Mouse (Mus musculus) liver, embryonic 12.5 days (tissue): Measurements from ENCODE around the gene Kcne3. TPM values are rescaled to one million over a fixed set of nuclear protein-coding genes. Genes with fewer than 3 reads are reported as not detected.
A peak's percentile ranks its signal among the peaks of the same experiment; 100 is the strongest.

Experiments used
- ATAC-seq: fragments of 200-750 bp; cut with Nextera tagmentation; 2 replicates; pipeline ENCODE4 v1.8.0; 2017; ENCODE audit warnings: moderate number of reproducible peaks, mild to moderate bottlenecking, moderate library complexity
- H3K27ac ChIP-seq: fragments of 300-500 bp; sonication (generic); 2 replicates; pipeline ENCODE4 v1.5.1; 2016; ENCODE audit warnings: mild to moderate bottlenecking
- H3K27me3 ChIP-seq: fragments of 300-500 bp; sonication (generic); replicated peaks from 2 replicates; pipeline ENCODE4 v1.6.1; 2016; ENCODE audit warnings: mild to moderate bottlenecking, moderate library complexity
- H3K36me3 ChIP-seq: fragments of 300-500 bp; sonication (generic); 2 replicates; pipeline ENCODE4 v1.6.1; 2016; ENCODE audit warnings: mild to moderate bottlenecking, moderate library complexity
- H3K4me1 ChIP-seq: fragments of 300-500 bp; sonication (generic); 2 replicates; pipeline ENCODE4 v1.6.1; 2016
- H3K4me2 ChIP-seq: fragments of 300-500 bp; sonication (generic); 2 replicates; pipeline ENCODE4 v1.6.1; 2016; ENCODE audit warnings: mild to moderate bottlenecking, moderate library complexity
- H3K4me3 ChIP-seq: fragments of 300-500 bp; sonication (generic); 2 replicates; pipeline ENCODE4 v1.5.1; 2016; ENCODE audit warnings: mild to moderate bottlenecking, moderate library complexity
- H3K9ac ChIP-seq: fragments of 300-500 bp; sonication (generic); 2 replicates; pipeline ENCODE4 v1.6.1; 2016; ENCODE audit warnings: mild to moderate bottlenecking, moderate library complexity
- H3K9me3 ChIP-seq: fragments of 300-500 bp; sonication (generic); replicated peaks from 2 replicates; pipeline ENCODE4 v1.6.1; 2016; ENCODE audit warnings: mild to moderate bottlenecking, moderate library complexity
- WGBS: fragments of 180-500 bp; shearing (Covaris S2); methylation state at CpG from one replicate; pipeline ENCODE4 v1.1.7; 2016; ENCODE audit not compliant: insufficient replicate concordance; 5-methylcytosine and 5-hydroxymethylcytosine counted together
- polyA plus RNA-seq: library from polyadenylated mRNA; unstranded; fragments of >200 nt; fragmentation: Nextera tagmentation; extraction: Ambion mirVana; gene quantifications from 2 replicates; pipeline ENCODE4 v1.2.1, GENCODE M21; 2016

The Kcne3 gene
- polyA plus RNA-seq, 1 experiment from 2014 or later = 3.4 TPM

DNA sequence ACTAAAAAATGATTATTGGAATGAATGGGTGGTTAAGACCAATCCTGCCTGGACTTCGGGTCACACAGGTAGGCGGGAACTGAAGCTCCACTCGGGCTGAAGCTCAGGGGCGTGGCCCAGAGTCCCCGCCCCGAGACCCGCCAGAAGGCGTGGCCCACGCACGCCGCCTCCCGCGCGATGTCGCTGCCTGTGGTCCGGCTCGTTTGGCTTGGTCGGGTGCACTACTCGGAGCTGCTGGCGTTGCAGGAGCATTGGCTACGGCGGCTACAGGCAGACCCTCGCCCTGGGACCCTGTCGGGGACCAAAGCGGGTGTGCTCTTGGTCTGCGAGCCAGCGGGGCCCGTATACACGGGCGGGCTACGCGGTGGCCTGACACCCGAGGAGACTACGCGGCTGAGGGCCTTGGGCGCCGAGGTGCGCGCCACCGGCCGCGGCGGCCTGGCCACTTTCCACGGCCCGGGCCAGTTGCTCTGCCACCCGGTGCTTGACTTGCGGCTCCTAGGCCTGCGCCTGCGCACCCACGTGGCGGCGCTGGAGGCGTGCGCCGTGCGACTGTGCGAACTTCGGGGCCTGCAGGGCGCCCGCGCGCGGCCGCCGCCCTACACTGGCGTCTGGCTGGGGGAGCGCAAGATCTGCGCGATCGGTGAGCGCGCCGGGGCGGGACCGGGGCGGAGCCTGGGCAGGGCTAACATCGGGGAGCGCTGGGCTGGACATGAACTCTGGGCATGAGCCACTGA, 17.0 kb upstream of the Kcne3 start, which contains the start of gene Lipt2:
TSS of gene Lipt2 (plus strand) at position 173 of the 737 bp plus-strand sequence.
- no peaks in the 10 kb centered on the region for H3K9me3 ChIP-seq

DNA sequence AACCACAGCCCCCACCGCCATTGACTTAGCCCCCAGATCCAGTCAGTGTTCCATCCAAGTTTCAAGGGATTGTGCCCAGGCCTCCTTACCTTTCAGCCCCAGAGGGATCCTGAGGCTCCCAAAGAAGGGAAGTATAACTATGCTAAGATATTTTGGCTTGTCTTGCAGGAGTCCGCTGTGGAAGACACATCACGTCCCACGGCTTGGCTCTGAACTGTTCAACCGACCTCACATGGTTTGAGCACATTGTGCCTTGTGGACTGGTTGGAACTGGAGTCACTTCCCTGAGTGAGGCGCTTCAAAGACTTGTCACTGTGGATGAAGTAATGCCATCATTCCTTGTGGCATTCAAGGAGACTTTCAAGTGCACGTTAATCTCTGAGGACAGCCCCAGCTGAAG, 16.3 kb upstream of the Kcne3 start:
- H3K27me3 ChIP-seq = no peaks in the 10 kb centered on the region; the same call in 1 of the 2 replicates
- H3K4me2 ChIP-seq = peak overlapping the region; percentile 99
- no peaks in the 10 kb centered on the region; the same call in 1 of the 2 replicates for H3K36me3 ChIP-seq
- no peak overlapping the region; the same call in 1 of the 2 replicates for H3K27ac ChIP-seq
- no peak for ATAC-seq
- no peaks in the 10 kb centered on the region for H3K9me3 ChIP-seq
- 63% methylated on average over 7 of the region's 7 CpGs for WGBS
- H3K4me3 ChIP-seq = peak overlapping the region; percentile 75
- H3K4me1 ChIP-seq = peaks cover 17% of the 10 kb centered on the region
- peak overlapping the region; percentile 82 for H3K9ac ChIP-seq

More for the DNA sequence above, 17.0 kb upstream of the Kcne3 start, which contains the start of gene Lipt2:
- H3K36me3 ChIP-seq = no peaks in the 10 kb centered on the region; the same call in 1 of the 2 replicates
- peak within 1 kb of the TSS; percentile 84 for H3K27ac ChIP-seq
- peak; percentile 94 for ATAC-seq
- H3K9ac ChIP-seq = peak within 1 kb of the TSS; percentile 82
- H3K27me3 ChIP-seq = no peaks in the 10 kb centered on the region; the same call in 1 of the 2 replicates
- H3K4me2 ChIP-seq = peak within 1 kb of the TSS; percentile 99
- WGBS = 1% methylated on average over 78 of the region's 78 CpGs
- H3K4me3 ChIP-seq = peak within 1 kb of the TSS; percentile 75
- H3K4me1 ChIP-seq = peaks cover 17% of the 10 kb centered on the region

GRCm38 (mm10) chr7:100163506-100163905, 12.8 kb upstream of the Kcne3 start:
- WGBS = 70% methylated on average over 4 of the region's 4 CpGs
- H3K4me3 ChIP-seq = no peak overlapping the region

GRCm38 (mm10) chr7:100168654-100169053, 7.6 kb upstream of the Kcne3 start:
- no peaks in the 10 kb centered on the region for H3K36me3 ChIP-seq
- WGBS = 44% methylated on average over 11 of the region's 11 CpGs
- H3K27ac ChIP-seq = no peak overlapping the region
- H3K4me3 ChIP-seq = no peak overlapping the region
- H3K4me1 ChIP-seq = no peaks in the 10 kb centered on the region
- no peak overlapping the region for H3K4me2 ChIP-seq
- H3K9me3 ChIP-seq = no peaks in the 10 kb centered on the region
- no peak for ATAC-seq
- H3K9ac ChIP-seq = no peak overlapping the region
- peaks cover 6% of the 10 kb centered on the region; the same call in 1 of the 2 replicates for H3K27me3 ChIP-seq

More at GRCm38 (mm10) chr7:100163506-100163905, 12.8 kb upstream of the Kcne3 start:
- H3K9ac ChIP-seq = no peak overlapping the region
- no peak for ATAC-seq
- no peak overlapping the region for H3K4me2 ChIP-seq
- peaks cover 2% of the 10 kb centered on the region; the same call in 1 of the 2 replicates for H3K27me3 ChIP-seq
- H3K9me3 ChIP-seq = no peaks in the 10 kb centered on the region
- H3K36me3 ChIP-seq = no peaks in the 10 kb centered on the region; the same call in 1 of the 2 replicates
- peaks cover 17% of the 10 kb centered on the region for H3K4me1 ChIP-seq
- no peak overlapping the region for H3K27ac ChIP-seq

DNA sequence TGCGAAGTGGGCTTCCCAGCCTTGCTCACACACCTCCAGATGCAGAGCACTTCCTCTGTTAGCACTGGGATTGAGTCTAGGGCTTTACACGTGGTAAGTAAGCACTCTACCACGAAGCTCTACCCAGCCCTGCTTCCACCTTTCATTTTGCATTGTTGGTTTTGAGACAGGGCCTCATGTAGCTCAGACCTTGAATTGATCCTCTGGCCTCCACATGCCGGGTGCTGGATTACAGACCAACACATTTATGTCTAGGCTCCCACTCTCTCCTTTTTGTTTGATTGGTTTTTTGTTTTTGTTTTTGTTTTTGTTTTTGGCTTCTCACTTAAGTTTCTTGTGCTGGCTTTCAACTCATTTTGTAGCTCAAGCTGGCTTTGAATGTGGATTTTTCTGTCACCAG, 5.5 kb upstream of the Kcne3 start:
- 45% methylated on average over 4 of the region's 4 CpGs for WGBS
- no peak overlapping the region for H3K4me3 ChIP-seq
- H3K9ac ChIP-seq = no peak overlapping the region
- H3K4me1 ChIP-seq = no peaks in the 10 kb centered on the region
- H3K4me2 ChIP-seq = no peak overlapping the region
- no peak overlapping the region for H3K27ac ChIP-seq
- H3K27me3 ChIP-seq = peaks cover 14% of the 10 kb centered on the region
- H3K36me3 ChIP-seq = no peaks in the 10 kb centered on the region
- H3K9me3 ChIP-seq = no peaks in the 10 kb centered on the region
- no peak for ATAC-seq

DNA sequence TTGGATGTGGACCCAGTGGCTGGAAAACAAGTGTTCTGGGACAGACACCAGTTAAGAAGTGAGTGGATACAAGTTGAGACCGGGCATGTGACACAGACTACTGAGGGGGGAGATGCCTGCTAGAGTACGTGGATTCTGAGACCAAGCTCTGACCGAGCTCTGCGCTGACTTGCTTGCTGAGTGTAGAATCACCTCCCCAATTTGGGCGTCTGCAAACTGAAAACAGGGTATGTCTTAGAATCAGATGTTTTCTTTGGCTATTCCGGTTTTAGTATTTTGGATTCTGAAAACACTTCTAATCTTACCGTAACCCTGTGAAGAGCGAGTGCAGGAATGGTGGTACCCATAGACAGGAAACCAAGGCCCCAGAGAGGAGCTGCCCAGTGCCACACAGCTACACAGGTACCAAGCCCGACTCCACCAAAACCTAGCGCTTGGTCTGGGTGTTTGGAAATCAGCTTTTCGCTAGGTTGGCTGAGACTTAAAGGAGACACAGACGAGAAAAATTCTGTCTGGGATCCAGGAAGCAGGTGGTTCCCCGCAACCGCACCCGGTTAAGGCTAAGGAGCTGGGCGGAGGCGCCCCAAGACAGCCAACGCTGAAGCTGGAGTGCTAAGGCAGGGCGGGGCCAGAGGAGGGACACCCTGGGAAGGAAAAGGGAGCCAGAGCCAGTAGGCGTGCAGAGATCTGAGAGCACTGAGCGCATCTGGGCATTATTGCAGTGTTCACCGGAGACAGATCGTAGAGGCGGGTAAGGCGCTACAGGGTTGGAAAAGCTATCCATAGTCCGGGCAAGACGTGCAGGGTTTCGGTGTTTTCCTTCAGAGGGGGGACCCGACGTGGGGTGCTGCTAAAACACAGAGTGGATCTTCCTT, 2.0 kb downstream of the Kcne3 start:
- Histone ChIP-seq H3K36me3 (no peaks in the 10 kb centered on the region), H3K4me1 (peaks cover 31% of the 10 kb centered on the region), H3K27ac (no peak overlapping the region), H3K4me3 (peak overlapping the region; percentile 39), H3K27me3 (peaks cover 73% of the 10 kb centered on the region), H3K9me3 (no peaks in the 10 kb centered on the region), H3K4me2 (peak overlapping the region; percentile 72), H3K9ac (no peak overlapping the region)
- WGBS = 7% methylated on average over 30 of the region's 30 CpGs
- peak; percentile 72 for ATAC-seq

DNA sequence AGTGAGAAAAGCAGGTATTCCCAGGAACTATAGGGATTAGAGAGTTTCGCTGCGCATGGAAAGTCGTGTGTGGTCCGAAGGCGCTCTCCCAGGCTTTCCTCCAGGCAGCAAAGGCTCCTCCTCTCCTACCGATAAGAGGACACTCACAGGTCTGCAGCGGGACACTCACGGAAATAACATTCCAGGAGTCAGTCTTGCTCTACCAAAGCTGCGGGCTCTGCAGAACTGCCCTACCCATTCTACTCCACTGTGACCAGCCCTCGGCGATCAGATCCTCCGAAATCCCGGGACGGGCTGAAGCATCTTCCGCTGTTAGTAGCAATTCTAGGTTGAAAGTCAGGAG, 2.6 kb downstream of the Kcne3 start:
- Histone ChIP-seq H3K27me3 (peaks cover 73% of the 10 kb centered on the region), H3K27ac (no peak overlapping the region), H3K4me1 (peaks cover 31% of the 10 kb centered on the region), H3K9ac (no peak overlapping the region), H3K4me2 (peak overlapping the region; percentile 72), H3K36me3 (no peaks in the 10 kb centered on the region), H3K9me3 (no peaks in the 10 kb centered on the region), H3K4me3 (peak overlapping the region; percentile 39)
- ATAC-seq = no peak
- WGBS = 3% methylated on average over 15 of the region's 15 CpGs

DNA sequence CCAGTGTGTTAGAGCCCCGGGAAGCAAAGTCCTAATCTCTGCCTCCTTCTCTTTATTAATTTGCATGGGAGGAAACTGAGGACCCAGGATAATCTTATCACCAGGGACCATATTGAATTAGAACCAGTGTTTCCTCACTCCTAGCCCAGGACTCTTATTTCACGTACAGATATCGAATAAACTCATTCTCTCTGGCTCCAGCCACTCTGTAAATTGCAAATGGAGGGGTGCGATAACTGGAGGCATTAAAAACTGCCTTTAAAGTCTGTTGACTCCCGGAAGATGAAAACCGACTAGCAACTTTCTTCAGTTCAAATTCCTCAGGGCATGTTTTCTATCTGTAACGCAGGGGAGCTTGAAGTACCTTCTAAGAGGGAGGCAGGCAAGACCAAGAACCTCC, 3.1 kb downstream of the Kcne3 start:
- peak; percentile 78 for ATAC-seq
- Histone ChIP-seq H3K4me1 (peaks cover 31% of the 10 kb centered on the region), H3K27ac (peak overlapping the region; percentile 57), H3K9ac (no peak overlapping the region), H3K9me3 (no peaks in the 10 kb centered on the region), H3K4me2 (peak overlapping the region; percentile 72), H3K27me3 (peaks cover 73% of the 10 kb centered on the region), H3K4me3 (peak overlapping the region; percentile 39; the same call in 1 of the 2 replicates), H3K36me3 (no peaks in the 10 kb centered on the region)
- 14% methylated on average over 7 of the region's 7 CpGs for WGBS

- H3K4me1 ChIP-seq = peaks cover 31% of the 10 kb centered on the region
- no peak overlapping the region; the same call in 1 of the 2 replicates for H3K9ac ChIP-seq
- H3K9me3 ChIP-seq = no peaks in the 10 kb centered on the region
- H3K4me3 ChIP-seq = 0 out of 2 replicates have a peak overlapping the region, but pooled peaks have one; percentile 39
- H3K36me3 ChIP-seq = no peaks in the 10 kb centered on the region
- H3K27me3 ChIP-seq = peaks cover 73% of the 10 kb centered on the region
- peak overlapping the region; percentile 57 for H3K27ac ChIP-seq
- no peak for ATAC-seq
- WGBS = 37% methylated on average over 7 of the region's 7 CpGs
- H3K4me2 ChIP-seq = peak overlapping the region; percentile 72
Measured at GRCm38 (mm10) chr7:100179836-100180407, 3.6 kb downstream of the Kcne3 start.

- H3K9ac ChIP-seq = no peak overlapping the region
- peaks cover 61% of the 10 kb centered on the region for H3K27me3 ChIP-seq
- H3K4me3 ChIP-seq = no peak overlapping the region
- 66% methylated on average over 2 of the region's 2 CpGs for WGBS
- no peaks in the 10 kb centered on the region for H3K36me3 ChIP-seq
- H3K27ac ChIP-seq = no peak overlapping the region
- no peaks in the 10 kb centered on the region for H3K9me3 ChIP-seq
- no peak for ATAC-seq
- peaks cover 31% of the 10 kb centered on the region for H3K4me1 ChIP-seq
- H3K4me2 ChIP-seq = no peak overlapping the region
Measured at GRCm38 (mm10) chr7:100181176-100181575, 4.9 kb downstream of the Kcne3 start.

GRCm38 (mm10) chr7:100181614-100182013, 5.3 kb downstream of the Kcne3 start:
- no peaks in the 10 kb centered on the region for H3K36me3 ChIP-seq
- no peaks in the 10 kb centered on the region for H3K9me3 ChIP-seq
- H3K27ac ChIP-seq = no peak overlapping the region
- WGBS = 58% methylated on average over 3 of the region's 3 CpGs
- H3K9ac ChIP-seq = no peak overlapping the region
- no peak overlapping the region for H3K4me2 ChIP-seq
- peaks cover 31% of the 10 kb centered on the region for H3K4me1 ChIP-seq
- no peak for ATAC-seq
- H3K27me3 ChIP-seq = peaks cover 56% of the 10 kb centered on the region
- H3K4me3 ChIP-seq = no peak overlapping the region
